Mouse (Mus musculus) megakaryocyte, embryonic 14.5 days (primary cell): ENCODE data around the gene Rnf217.

Source experiments
- FLI1 ChIP-seq: IDR thresholded peaks from 2 replicates; pipeline ENCODE4 v1.6.1; 2012; ENCODE audit warnings: low read length, inconsistent platforms, mixed read lengths
- GATA1 ChIP-seq: IDR thresholded peaks from 3 replicates; pipeline ENCODE4 v1.6.1; 2012; ENCODE audit warnings: mixed read lengths, low read length, inconsistent platforms, borderline replicate concordance

- TF ChIP-seq FLI1 (no peak), GATA1 (no peak)
These were observed 38.3 kb upstream of the Rnf217 start for GRCm38 (mm10) chr10:31647270-31647669.
